Mouse (Mus musculus) bone marrow, adult 2 months (tissue): ENCODE measurements around the gene Ccni.

Experiments used
- CTCF ChIP-seq: fragments of 200-500 bp; IDR thresholded peaks from 2 replicates; pipeline ENCODE4 v1.5.1; 2011; ENCODE audit warnings: low read length, control low read depth; ENCODE audit not compliant: control insufficient read depth, insufficient read depth
- POLR2A ChIP-seq: fragments of 200-500 bp; IDR thresholded peaks from 2 replicates; pipeline ENCODE4 v1.6.1; 2011; ENCODE audit warnings: low read depth, mild to moderate bottlenecking, control low read depth, low read length, borderline replicate concordance; ENCODE audit not compliant: control insufficient read depth

DNA sequence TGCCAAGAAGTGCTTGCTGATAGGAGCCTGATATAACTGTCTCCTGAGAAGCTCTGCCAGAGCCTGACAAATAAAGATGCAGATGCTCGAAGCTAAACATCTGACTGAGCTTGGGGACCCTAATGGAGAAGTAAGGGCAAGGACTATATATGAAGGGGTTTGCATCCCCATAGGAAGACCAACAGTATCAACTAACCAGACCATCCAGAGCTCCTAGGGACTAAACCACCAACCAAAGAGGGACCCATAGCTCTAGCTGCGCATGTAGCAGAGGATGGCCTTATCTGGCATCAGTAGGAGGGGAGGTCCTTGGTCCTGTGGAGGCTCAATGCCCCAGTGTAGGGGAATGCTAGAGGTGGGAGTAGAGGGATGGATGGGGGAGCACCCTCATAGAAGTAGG lies 18.3 kb upstream of the Ccni start:
- TF ChIP-seq POLR2A = no peak
- no peak for TF ChIP-seq CTCF
